Mouse (Mus musculus): ENCODE measurements around the gene Abcd1. TPM values are rescaled to one million over a fixed set of nuclear protein-coding genes. Genes with fewer than 3 reads are reported as not detected.
"Not testable (repeated sequence)": the region's sequence is repeated elsewhere in the genome, so short reads cannot be mapped to it uniquely, and the experiment has no call there.

Abcd1 gene
- polyA plus RNA-seq, 1 experiment: 45.8 TPM

GRCm38 (mm10) chrX:73739151-73739550 lies 22.8 kb downstream of the Abcd1 start:
- Histone ChIP-seq H3K4me1 (ENCODE audit: control insufficient read depth, insufficient read depth, insufficient read length) (no peaks in the 10 kb centered on the region), H3K27me3 (ENCODE audit: control insufficient read depth, insufficient read depth, low read length) (no peaks in the 10 kb centered on the region), H3K27ac (ENCODE audit: insufficient read depth, low read length) (no peak overlapping the region), H3K36me3 (ENCODE audit: control insufficient read depth, insufficient read depth, low read length) (no peaks in the 10 kb centered on the region; the same call in 1 of the 2 replicates), H3K4me3 (ENCODE audit: extremely low read depth, insufficient read depth, insufficient read length) (no peak overlapping the region)
- WGBS: 72% methylated on average over 5 of the region's 5 CpGs
- TF ChIP-seq POLR2A (IDR thresholded peaks at IDR 0.05; ENCODE audit: low read depth, low read length) (no peak), CTCF (IDR thresholded peaks at IDR 0.05; ENCODE audit: extremely low read depth, insufficient read depth, insufficient read length, insufficient replicate concordance) (no peak)
- DNase-seq (ENCODE audit: low read depth in 1 of 2, low spot score in 2 of 2): no peak

GRCm38 (mm10) chrX:73739841-73740240 lies 23.4 kb downstream of the Abcd1 start:
- not testable (repeated sequence) for H3K4me3 ChIP-seq (ENCODE audit: extremely low read depth, insufficient read depth, insufficient read length); H3K27ac ChIP-seq (ENCODE audit: insufficient read depth, low read length); H3K36me3 ChIP-seq (ENCODE audit: control insufficient read depth, insufficient read depth, low read length); DNase-seq (ENCODE audit: low read depth in 1 of 2, low spot score in 2 of 2); H3K4me1 ChIP-seq (ENCODE audit: control insufficient read depth, insufficient read depth, insufficient read length); H3K27me3 ChIP-seq (ENCODE audit: control insufficient read depth, insufficient read depth, low read length)
- 89% methylated on average over 7 of the region's 7 CpGs for WGBS

- WGBS: 77% methylated on average over 1 of the region's 1 CpGs
- no peaks in the 10 kb centered on the region for H3K36me3 ChIP-seq (ENCODE audit: control insufficient read depth, insufficient read depth, low read length)
- no peak overlapping the region for H3K4me3 ChIP-seq (ENCODE audit: extremely low read depth, insufficient read depth, insufficient read length)
- H3K27ac ChIP-seq (ENCODE audit: insufficient read depth, low read length): no peak overlapping the region
- TF ChIP-seq CTCF (IDR thresholded peaks at IDR 0.05; ENCODE audit: extremely low read depth, insufficient read depth, insufficient read length, insufficient replicate concordance): no peak
- no peak for TF ChIP-seq POLR2A (IDR thresholded peaks at IDR 0.05; ENCODE audit: low read depth, low read length)
- no peaks in the 10 kb centered on the region for H3K27me3 ChIP-seq (ENCODE audit: control insufficient read depth, insufficient read depth, low read length)
- H3K4me1 ChIP-seq (ENCODE audit: control insufficient read depth, insufficient read depth, insufficient read length): no peaks in the 10 kb centered on the region
- no peak for DNase-seq (ENCODE audit: low read depth in 1 of 2, low spot score in 2 of 2)
Measured at GRCm38 (mm10) chrX:73744774-73745481, 28.5 kb downstream of the Abcd1 start.

- H3K4me3 ChIP-seq (ENCODE audit: extremely low read depth, insufficient read depth, insufficient read length): no peak overlapping the region
- TF ChIP-seq POLR2A (IDR thresholded peaks at IDR 0.05; ENCODE audit: low read depth, low read length) (no peak), CTCF (IDR thresholded peaks at IDR 0.05; ENCODE audit: extremely low read depth, insufficient read depth, insufficient read length, insufficient replicate concordance) (no peak)
- H3K27ac ChIP-seq (ENCODE audit: insufficient read depth, low read length): no peak overlapping the region
- DNase-seq (ENCODE audit: low read depth in 1 of 2, low spot score in 2 of 2): no peak
- 90% methylated on average over 1 of the region's 1 CpGs for WGBS
- no peaks in the 10 kb centered on the region for H3K4me1 ChIP-seq (ENCODE audit: control insufficient read depth, insufficient read depth, insufficient read length)
- H3K27me3 ChIP-seq (ENCODE audit: control insufficient read depth, insufficient read depth, low read length): no peaks in the 10 kb centered on the region
- no peaks in the 10 kb centered on the region for H3K36me3 ChIP-seq (ENCODE audit: control insufficient read depth, insufficient read depth, low read length)
Measured at GRCm38 (mm10) chrX:73748977-73749376, 32.6 kb downstream of the Abcd1 start.

DNA sequence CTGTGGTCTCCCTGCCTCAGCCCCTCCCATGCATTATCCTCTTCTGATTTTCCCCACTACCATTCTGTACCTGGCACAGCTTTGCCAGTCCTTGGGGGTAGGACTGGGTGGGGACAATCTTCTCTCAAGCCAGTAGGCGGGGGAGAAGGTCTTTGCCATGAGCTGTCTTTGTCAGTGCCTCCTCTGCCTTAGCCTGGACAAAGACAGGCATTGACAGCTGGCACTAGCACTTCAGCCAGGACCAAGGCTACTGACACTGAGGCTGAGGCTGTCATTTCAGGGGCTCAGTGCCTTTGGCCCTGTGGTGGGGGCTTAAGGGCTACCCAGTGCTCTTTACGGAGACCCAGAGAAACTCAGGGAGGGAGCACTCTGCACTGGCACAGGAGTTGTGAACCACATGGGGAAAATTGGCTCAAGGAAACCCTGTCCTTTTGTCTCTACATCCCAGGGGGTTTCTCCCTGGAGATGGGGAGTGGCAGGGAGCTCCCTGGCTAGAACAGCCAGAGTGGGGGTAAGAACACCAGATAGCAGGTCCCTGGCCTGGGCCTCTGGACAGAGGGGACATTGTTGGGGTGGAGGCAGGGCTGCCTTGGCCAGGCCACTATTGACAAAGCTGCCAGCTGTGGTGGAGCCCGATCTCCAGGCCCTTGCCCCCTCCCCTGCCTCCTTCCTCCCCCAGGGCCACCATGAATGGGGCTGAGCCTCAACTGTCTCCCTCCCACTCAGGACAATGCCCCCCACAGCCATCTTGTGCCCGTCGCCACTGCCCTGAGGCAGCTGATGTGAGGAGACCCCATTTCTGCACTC lies 40.1 kb downstream of the Abcd1 start, which contains the start of gene Plxnb3:
TSS of gene Plxnb3 (plus strand) at position 757 of the 807 bp plus-strand sequence.
- Histone ChIP-seq H3K4me3 (ENCODE audit: extremely low read depth, insufficient read depth, insufficient read length) (no peak within 1 kb of the TSS), H3K27ac (ENCODE audit: insufficient read depth, low read length) (no peak within 1 kb of the TSS), H3K36me3 (ENCODE audit: control insufficient read depth, insufficient read depth, low read length) (no peaks in the 10 kb centered on the region), H3K27me3 (ENCODE audit: control insufficient read depth, insufficient read depth, low read length) (no peaks in the 10 kb centered on the region), H3K4me1 (ENCODE audit: control insufficient read depth, insufficient read depth, insufficient read length) (no peaks in the 10 kb centered on the region; the same call in 1 of the 2 replicates)
- TF ChIP-seq CTCF (IDR thresholded peaks at IDR 0.05; ENCODE audit: extremely low read depth, insufficient read depth, insufficient read length, insufficient replicate concordance) (no peak), POLR2A (IDR thresholded peaks at IDR 0.05; ENCODE audit: low read depth, low read length) (no peak)
- DNase-seq (ENCODE audit: low read depth in 1 of 2, low spot score in 2 of 2): no peak
- 86% methylated on average over 5 of the region's 5 CpGs for WGBS

DNA sequence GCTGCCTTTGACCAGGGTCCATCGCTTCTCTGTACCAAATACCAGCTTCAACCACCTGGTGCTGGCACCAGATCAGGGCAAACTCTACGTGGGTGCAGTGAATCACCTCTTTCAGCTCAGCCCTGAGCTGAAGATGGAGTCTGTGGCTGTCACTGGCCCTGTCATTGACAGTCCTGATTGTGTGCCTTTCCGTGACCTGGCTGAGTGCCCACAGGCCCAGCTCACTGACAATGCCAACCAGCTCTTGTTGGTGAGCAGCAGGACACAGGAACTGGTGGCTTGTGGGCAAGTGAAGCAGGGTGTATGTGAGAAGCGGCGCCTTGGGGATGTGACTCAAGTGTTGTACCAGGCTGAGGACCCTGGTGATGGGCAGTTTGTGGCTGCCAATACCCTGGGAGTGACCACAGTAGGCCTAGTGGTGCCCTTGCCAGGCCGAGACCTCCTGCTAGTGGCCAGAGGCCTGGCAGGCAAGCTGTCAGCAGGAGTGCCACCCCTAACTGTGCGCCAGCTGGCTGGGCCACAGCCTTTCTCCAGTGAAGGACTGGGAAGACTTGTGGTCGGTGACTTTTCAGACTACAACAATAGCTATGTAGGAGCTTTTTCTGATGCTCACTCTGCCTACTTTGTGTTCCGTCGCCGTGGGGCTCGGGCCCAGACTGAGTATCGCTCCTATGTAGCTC lies 42.4 kb downstream of the Abcd1 start:
- no peak overlapping the region for H3K4me3 ChIP-seq (ENCODE audit: extremely low read depth, insufficient read depth, insufficient read length)
- no peaks in the 10 kb centered on the region for H3K27me3 ChIP-seq (ENCODE audit: control insufficient read depth, insufficient read depth, low read length)
- no peak for TF ChIP-seq POLR2A (IDR thresholded peaks at IDR 0.05; ENCODE audit: low read depth, low read length)
- no peak for TF ChIP-seq CTCF (IDR thresholded peaks at IDR 0.05; ENCODE audit: extremely low read depth, insufficient read depth, insufficient read length, insufficient replicate concordance)
- 83% methylated on average over 13 of the region's 13 CpGs for WGBS
- no peak overlapping the region for H3K27ac ChIP-seq (ENCODE audit: insufficient read depth, low read length)
- H3K4me1 ChIP-seq (ENCODE audit: control insufficient read depth, insufficient read depth, insufficient read length): no peaks in the 10 kb centered on the region; the same call in 1 of the 2 replicates
- DNase-seq (ENCODE audit: low read depth in 1 of 2, low spot score in 2 of 2): no peak
- H3K36me3 ChIP-seq (ENCODE audit: control insufficient read depth, insufficient read depth, low read length): no peaks in the 10 kb centered on the region

All from spleen, adult 2 months (tissue).